Mouse (Mus musculus): ENCODE measurements around the gene Stk39. TPM values are rescaled to one million over a fixed set of nuclear protein-coding genes. Genes with fewer than 3 reads are reported as not detected.
A peak's percentile ranks its signal among the peaks of the same experiment; 100 is the strongest.

Gene Stk39
- polyA plus RNA-seq, 1 experiment from 2014 or later: 20.0 TPM

DNA sequence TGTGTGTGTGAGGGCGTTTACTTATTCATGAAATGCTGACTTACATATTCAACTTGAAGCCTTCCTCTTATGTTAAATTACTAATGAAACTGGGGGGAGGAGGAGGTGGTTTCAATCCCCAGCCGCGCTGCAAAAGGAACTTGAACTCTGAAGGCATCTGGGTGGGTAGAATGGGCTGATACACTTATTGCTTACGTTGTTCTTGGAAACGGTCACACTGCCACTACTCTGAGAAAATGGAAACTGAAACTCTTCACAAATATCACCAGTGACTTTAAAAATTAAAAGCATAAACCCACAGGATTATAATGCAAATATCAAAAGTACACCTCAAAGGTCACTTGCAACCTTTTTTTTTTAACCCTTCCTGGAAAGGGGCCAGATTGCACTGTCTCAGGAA lies 37.5 kb downstream of the Stk39 start:
- no peak overlapping the region for H3K4me3 ChIP-seq (replicated peaks)
- no peaks in the 10 kb centered on the region for H3K36me3 ChIP-seq
- H3K4me2 ChIP-seq: no peak overlapping the region
- no peaks in the 10 kb centered on the region for H3K9me3 ChIP-seq (replicated peaks)
- no peak overlapping the region for H3K27ac ChIP-seq
- H3K27me3 ChIP-seq: no peaks in the 10 kb centered on the region
- ATAC-seq (replicated peaks; ENCODE audit: low FRiP score): no peak
- peaks cover 38% of the 10 kb centered on the region for H3K4me1 ChIP-seq
- H3K9ac ChIP-seq: no peak overlapping the region
- 35% methylated on average over 5 of the region's 5 CpGs for WGBS

- peaks cover 45% of the 10 kb centered on the region for H3K4me1 ChIP-seq
- H3K4me3 ChIP-seq (replicated peaks): no peak overlapping the region
- H3K9ac ChIP-seq: no peak overlapping the region
- no peaks in the 10 kb centered on the region for H3K36me3 ChIP-seq
- ATAC-seq (replicated peaks; ENCODE audit: low FRiP score): peak; percentile 90
- H3K27me3 ChIP-seq: no peaks in the 10 kb centered on the region
- no peaks in the 10 kb centered on the region for H3K9me3 ChIP-seq (replicated peaks)
- 57% methylated on average over 9 of the region's 9 CpGs for WGBS
- no peak overlapping the region for H3K4me2 ChIP-seq
- H3K27ac ChIP-seq: no peak overlapping the region
Measured at GRCm38 (mm10) chr2:68433736-68434312, 38.2 kb downstream of the Stk39 start.

DNA sequence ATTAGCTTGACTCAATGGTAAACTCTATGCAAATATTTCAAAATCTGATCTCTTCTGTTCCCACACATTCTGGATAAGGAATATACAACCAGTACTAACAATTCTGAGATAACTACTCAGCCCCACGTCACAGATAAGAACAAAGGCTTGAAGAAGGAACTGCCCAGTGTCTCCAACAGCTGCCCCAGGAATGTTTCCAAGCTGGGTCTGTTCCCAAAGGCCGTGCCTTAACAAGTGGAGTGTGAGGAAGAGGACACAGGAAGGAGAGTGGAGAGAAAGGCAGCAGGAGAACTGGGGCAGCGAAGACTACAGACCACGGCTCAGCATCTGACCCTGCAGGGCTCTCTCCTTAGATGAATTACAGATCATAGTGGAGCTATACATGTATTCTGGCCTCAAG lies 39.2 kb downstream of the Stk39 start:
- Histone ChIP-seq H3K36me3 (no peaks in the 10 kb centered on the region), H3K27ac (no peak overlapping the region), H3K4me1 (peaks cover 43% of the 10 kb centered on the region), H3K9ac (no peak overlapping the region), H3K9me3 (replicated peaks) (no peaks in the 10 kb centered on the region), H3K4me2 (no peak overlapping the region), H3K4me3 (replicated peaks) (no peak overlapping the region), H3K27me3 (no peaks in the 10 kb centered on the region)
- ATAC-seq (replicated peaks; ENCODE audit: low FRiP score): no peak
- 74% methylated on average over 4 of the region's 4 CpGs for WGBS

- ATAC-seq (replicated peaks; ENCODE audit: low FRiP score): no peak
- no peaks in the 10 kb centered on the region for H3K9me3 ChIP-seq (replicated peaks)
- 85% methylated on average over 14 of the region's 14 CpGs for WGBS
- no peaks in the 10 kb centered on the region for H3K27me3 ChIP-seq
- H3K36me3 ChIP-seq: no peaks in the 10 kb centered on the region
- peaks cover 44% of the 10 kb centered on the region for H3K4me1 ChIP-seq
- no peak overlapping the region for H3K27ac ChIP-seq
- no peak overlapping the region for H3K9ac ChIP-seq
- H3K4me2 ChIP-seq: no peak overlapping the region
- no peak overlapping the region for H3K4me3 ChIP-seq (replicated peaks)
Measured at GRCm38 (mm10) chr2:68431024-68431962, 40.8 kb downstream of the Stk39 start.

- H3K27ac ChIP-seq: no peak overlapping the region
- H3K4me1 ChIP-seq: peaks cover 39% of the 10 kb centered on the region
- H3K4me2 ChIP-seq: no peak overlapping the region
- no peaks in the 10 kb centered on the region for H3K36me3 ChIP-seq
- no peak overlapping the region for H3K4me3 ChIP-seq (replicated peaks)
- no peak for ATAC-seq (replicated peaks; ENCODE audit: low FRiP score)
- WGBS: 84% methylated on average over 5 of the region's 5 CpGs
- H3K9me3 ChIP-seq (replicated peaks): no peaks in the 10 kb centered on the region
- H3K27me3 ChIP-seq: no peaks in the 10 kb centered on the region
- H3K9ac ChIP-seq: no peak overlapping the region
Measured at GRCm38 (mm10) chr2:68430493-68430892, 41.6 kb downstream of the Stk39 start.

DNA sequence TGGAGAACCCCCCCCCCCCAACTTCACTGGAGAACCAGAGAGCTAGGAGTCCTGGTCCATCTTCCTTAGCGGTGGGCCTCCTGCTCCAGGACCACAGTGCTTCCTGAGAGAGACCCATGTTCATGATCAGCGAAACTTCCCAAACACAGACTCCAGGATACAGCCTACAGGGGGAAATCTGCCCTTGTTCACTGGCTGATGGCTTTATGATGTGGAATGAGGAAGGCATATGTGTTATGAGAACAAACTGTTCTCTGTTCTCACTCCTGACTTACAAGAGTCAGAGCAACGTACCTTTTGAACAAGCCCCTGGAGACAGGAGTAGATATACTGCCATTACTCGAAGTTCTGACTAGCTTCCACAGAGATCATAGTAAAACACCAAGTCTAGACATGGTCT lies 42.6 kb downstream of the Stk39 start:
- peaks cover 37% of the 10 kb centered on the region for H3K4me1 ChIP-seq
- H3K9me3 ChIP-seq (replicated peaks): no peaks in the 10 kb centered on the region
- no peaks in the 10 kb centered on the region for H3K36me3 ChIP-seq
- H3K4me2 ChIP-seq: no peak overlapping the region
- ATAC-seq (replicated peaks; ENCODE audit: low FRiP score): no peak
- no peak overlapping the region for H3K27ac ChIP-seq
- no peak overlapping the region for H3K4me3 ChIP-seq (replicated peaks)
- WGBS: 77% methylated on average over 4 of the region's 4 CpGs
- H3K9ac ChIP-seq: no peak overlapping the region
- H3K27me3 ChIP-seq: no peaks in the 10 kb centered on the region

DNA sequence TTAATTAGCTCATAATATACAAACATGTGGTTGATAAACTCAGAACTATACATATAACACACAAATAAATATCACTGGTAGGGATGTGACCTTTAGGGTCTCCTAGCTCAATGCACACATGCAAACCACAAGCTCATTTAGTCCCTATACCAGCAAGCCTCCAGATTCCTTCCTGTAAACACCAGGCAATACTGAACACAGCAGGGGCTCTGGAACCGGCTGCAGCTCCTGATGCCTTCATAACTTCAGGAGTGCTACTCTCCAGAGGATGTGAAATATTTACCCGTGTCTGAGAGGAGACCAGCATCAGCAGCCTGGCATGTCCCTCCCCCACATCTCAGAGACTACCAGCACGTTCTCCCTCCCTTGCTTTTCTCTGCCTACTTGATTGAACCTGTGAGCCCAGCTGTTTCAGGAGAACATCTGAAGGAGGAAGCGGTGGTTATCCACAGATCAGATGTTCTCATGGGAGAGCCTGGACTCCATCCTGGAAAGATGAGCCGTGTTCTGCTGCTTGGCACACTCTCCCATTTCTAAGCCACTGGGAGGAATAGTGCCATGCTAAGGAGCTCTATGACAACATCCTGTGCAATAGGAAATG lies 45.0 kb downstream of the Stk39 start:
- H3K27me3 ChIP-seq: no peaks in the 10 kb centered on the region
- no peaks in the 10 kb centered on the region for H3K36me3 ChIP-seq
- ATAC-seq (replicated peaks; ENCODE audit: low FRiP score): peak; percentile 38; the same call in 1 of the 2 replicates
- no peak overlapping the region for H3K27ac ChIP-seq
- no peak overlapping the region for H3K4me3 ChIP-seq (replicated peaks)
- peaks cover 27% of the 10 kb centered on the region for H3K4me1 ChIP-seq
- WGBS: 54% methylated on average over 5 of the region's 5 CpGs
- no peak overlapping the region for H3K4me2 ChIP-seq
- H3K9ac ChIP-seq: no peak overlapping the region
- no peaks in the 10 kb centered on the region for H3K9me3 ChIP-seq (replicated peaks)

GRCm38 (mm10) chr2:68426074-68426473 lies 46.0 kb downstream of the Stk39 start:
- Histone ChIP-seq H3K9me3 (replicated peaks) (no peaks in the 10 kb centered on the region), H3K9ac (no peak overlapping the region), H3K4me2 (no peak overlapping the region), H3K4me1 (peaks cover 32% of the 10 kb centered on the region), H3K27me3 (no peaks in the 10 kb centered on the region), H3K27ac (no peak overlapping the region), H3K4me3 (replicated peaks) (no peak overlapping the region), H3K36me3 (no peaks in the 10 kb centered on the region)
- ATAC-seq (replicated peaks; ENCODE audit: low FRiP score): no peak
- 76% methylated on average over 4 of the region's 4 CpGs for WGBS

DNA sequence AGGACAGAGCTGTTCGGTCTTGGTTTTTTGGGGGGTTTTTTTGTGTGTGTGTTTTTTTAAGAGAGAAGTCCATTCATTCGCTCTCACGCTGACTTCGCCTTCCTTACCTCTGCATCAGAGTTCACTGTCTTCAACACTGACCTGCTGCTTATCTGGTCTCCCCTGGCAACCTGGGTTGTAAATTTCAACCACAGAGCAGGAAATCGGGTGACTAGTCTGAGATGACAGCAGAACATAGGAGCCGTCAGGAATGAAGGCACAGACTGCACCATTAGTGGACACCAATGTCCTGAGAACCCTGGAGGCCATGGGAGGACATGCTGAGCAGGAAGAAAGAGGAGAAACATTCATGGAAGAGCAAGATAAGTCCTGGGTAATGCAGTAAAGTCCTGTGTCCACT lies 51.1 kb downstream of the Stk39 start:
- H3K4me1 ChIP-seq: peaks cover 24% of the 10 kb centered on the region
- no peak overlapping the region for H3K27ac ChIP-seq
- WGBS: 49% methylated on average over 6 of the region's 6 CpGs

DNA sequence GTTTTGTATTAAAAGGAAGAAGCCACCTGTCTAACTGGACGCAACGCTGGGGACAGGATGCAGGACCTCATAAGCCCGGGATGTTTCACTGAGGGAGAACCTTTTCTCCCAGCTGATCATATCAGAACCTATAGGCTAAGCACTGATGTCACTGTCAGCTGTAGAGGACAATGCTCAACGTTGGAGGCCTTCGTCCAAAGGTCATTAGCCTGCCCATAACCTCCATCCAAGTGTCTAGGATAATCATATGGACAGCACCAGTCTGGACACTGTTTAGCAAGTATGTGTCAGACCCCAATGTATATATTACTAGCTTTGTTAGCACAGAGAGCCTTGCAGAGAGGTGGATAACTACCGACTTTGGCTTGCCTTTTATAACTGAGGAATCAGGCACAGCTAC lies 51.8 kb downstream of the Stk39 start:
- no peaks in the 10 kb centered on the region for H3K36me3 ChIP-seq
- no peak overlapping the region for H3K4me3 ChIP-seq (replicated peaks)
- H3K9ac ChIP-seq: no peak overlapping the region
- H3K9me3 ChIP-seq (replicated peaks): no peaks in the 10 kb centered on the region
- ATAC-seq (replicated peaks; ENCODE audit: low FRiP score): no peak
- peaks cover 28% of the 10 kb centered on the region for H3K4me1 ChIP-seq
- H3K4me2 ChIP-seq: no peak overlapping the region
- 81% methylated on average over 6 of the region's 6 CpGs for WGBS
- no peaks in the 10 kb centered on the region for H3K27me3 ChIP-seq
- no peak overlapping the region for H3K27ac ChIP-seq

More for the DNA sequence above, 51.1 kb downstream of the Stk39 start:
- no peak overlapping the region for H3K4me3 ChIP-seq (replicated peaks)
- no peaks in the 10 kb centered on the region for H3K9me3 ChIP-seq (replicated peaks)
- no peak overlapping the region for H3K9ac ChIP-seq
- ATAC-seq (replicated peaks; ENCODE audit: low FRiP score): 0 out of 2 replicates have a peak, but pooled peaks have one; percentile 12
- no peak overlapping the region for H3K4me2 ChIP-seq
- no peaks in the 10 kb centered on the region for H3K36me3 ChIP-seq
- no peaks in the 10 kb centered on the region for H3K27me3 ChIP-seq

- Histone ChIP-seq H3K27me3 (no peaks in the 10 kb centered on the region), H3K9ac (no peak overlapping the region), H3K4me3 (replicated peaks) (no peak overlapping the region), H3K4me2 (no peak overlapping the region), H3K9me3 (replicated peaks) (no peaks in the 10 kb centered on the region), H3K27ac (no peak overlapping the region), H3K4me1 (peaks cover 23% of the 10 kb centered on the region), H3K36me3 (no peaks in the 10 kb centered on the region)
- 79% methylated on average over 7 of the region's 7 CpGs for WGBS
- no peak for ATAC-seq (replicated peaks; ENCODE audit: low FRiP score)
Measured at GRCm38 (mm10) chr2:68419746-68420145, 52.3 kb downstream of the Stk39 start.

- WGBS: 87% methylated on average over 7 of the region's 7 CpGs
- Histone ChIP-seq H3K36me3 (no peaks in the 10 kb centered on the region), H3K4me3 (replicated peaks) (no peak overlapping the region), H3K4me2 (no peak overlapping the region), H3K4me1 (peaks cover 22% of the 10 kb centered on the region; the same call in 1 of the 2 replicates), H3K27me3 (no peaks in the 10 kb centered on the region), H3K27ac (no peak overlapping the region), H3K9me3 (replicated peaks) (no peaks in the 10 kb centered on the region), H3K9ac (no peak overlapping the region)
- ATAC-seq (replicated peaks; ENCODE audit: low FRiP score): no peak
Measured at GRCm38 (mm10) chr2:68419165-68419564, 52.9 kb downstream of the Stk39 start.
